Mouse (Mus musculus) C2C12 (cell line): ENCODE results near the gene Ikzf3. TPM values are rescaled to one million over a fixed set of nuclear protein-coding genes. Genes with fewer than 3 reads are reported as not detected.

Experiments
- H3K27me3 ChIP-seq: one replicate; pipeline ENCODE4 v1.6.1; 2011; ENCODE audit not compliant: control insufficient read depth, insufficient read depth, insufficient read length
- H3K36me3 ChIP-seq: one replicate; pipeline ENCODE4 v1.6.1; 2011; ENCODE audit not compliant: control insufficient read depth, insufficient read depth
- H3K4me3 ChIP-seq: one replicate; pipeline ENCODE4 v1.5.1; 2011; ENCODE audit warnings: mild to moderate bottlenecking, control low read depth; ENCODE audit not compliant: poor library complexity, insufficient read depth, severe bottlenecking
- H3K79me2 ChIP-seq: one replicate; pipeline ENCODE4 v1.6.1; 2011; ENCODE audit not compliant: control insufficient read depth, insufficient read depth
- H3K79me3 ChIP-seq: one replicate; pipeline ENCODE4 v1.6.1; 2011; ENCODE audit warnings: low read depth, control low read depth
- H3ac ChIP-seq: one replicate; pipeline ENCODE3; 2011; ENCODE audit warnings: low read depth; ENCODE audit not compliant: control insufficient read depth, insufficient read length
- CEBPB ChIP-seq: IDR thresholded peaks from one replicate; pipeline ENCODE4 v1.6.1; 2011; ENCODE audit warnings: low read depth, mild to moderate bottlenecking, control low read depth, moderate library complexity
- CTCF ChIP-seq: IDR thresholded peaks from one replicate; pipeline ENCODE4 v1.5.1; 2011; ENCODE audit not compliant: control insufficient read depth, insufficient read depth, insufficient read length
- FOSL1 ChIP-seq: IDR thresholded peaks from one replicate; pipeline ENCODE4 v1.8.0; 2011; ENCODE audit warnings: mild to moderate bottlenecking, low read length; ENCODE audit not compliant: poor library complexity, insufficient read depth, severe bottlenecking
- MAX ChIP-seq: IDR thresholded peaks from one replicate; pipeline ENCODE4 v1.6.1; 2011; ENCODE audit warnings: mild to moderate bottlenecking, control low read depth
- MYOD1 ChIP-seq: IDR thresholded peaks from one replicate; pipeline ENCODE4 v1.6.1; 2011; ENCODE audit warnings: low read depth; ENCODE audit not compliant: control insufficient read depth, insufficient read length
- MYOG ChIP-seq: IDR thresholded peaks from one replicate; pipeline ENCODE4 v1.6.1; 2011; ENCODE audit not compliant: control insufficient read depth, insufficient read length; ENCODE audit errors: extremely low read depth
- USF1 ChIP-seq: IDR thresholded peaks from one replicate; pipeline ENCODE4 v1.6.1; 2011; ENCODE audit warnings: low read depth, mild to moderate bottlenecking, control low read depth, moderate library complexity
- polyA plus RNA-seq: library from polyadenylated mRNA; unstranded; fragments of >200 nt; fragmentation: generic; extraction: Trizol; gene quantifications from one replicate; pipeline ENCODE4 v1.2.1, GENCODE M21; 2012; ENCODE audit warnings: missing spikeins

Gene Ikzf3
- polyA plus RNA-seq, 1 experiment: not detected

GRCm38 (mm10) chr11:98456545-98456944 is 89.3 kb downstream of the Ikzf3 start:
- Histone ChIP-seq H3K4me3 (no peak overlapping the region), H3K36me3 (no peaks in the 10 kb centered on the region), H3ac (no peak overlapping the region), H3K79me2 (no peaks in the 10 kb centered on the region), H3K79me3 (no peaks in the 10 kb centered on the region), H3K27me3 (peaks cover 66% of the 10 kb centered on the region)
- TF ChIP-seq MYOG (no peak), MAX (no peak), FOSL1 (no peak), CEBPB (no peak), USF1 (no peak), CTCF (no peak), MYOD1 (no peak)

- Histone ChIP-seq H3K27me3 (peaks cover 76% of the 10 kb centered on the region), H3K36me3 (no peaks in the 10 kb centered on the region), H3K79me3 (no peaks in the 10 kb centered on the region), H3ac (no peak overlapping the region), H3K79me2 (no peaks in the 10 kb centered on the region), H3K4me3 (no peak overlapping the region)
- TF ChIP-seq CTCF (no peak), MAX (no peak), MYOG (no peak), USF1 (no peak), MYOD1 (no peak), CEBPB (no peak), FOSL1 (no peak)
These were observed 90.3 kb downstream of the Ikzf3 start for GRCm38 (mm10) chr11:98455484-98455883.

GRCm38 (mm10) chr11:98449921-98450771 is 95.7 kb downstream of the Ikzf3 start:
- no peaks in the 10 kb centered on the region for H3K79me3 ChIP-seq
- H3ac ChIP-seq: no peak overlapping the region
- H3K36me3 ChIP-seq: no peaks in the 10 kb centered on the region
- peaks cover 99% of the 10 kb centered on the region for H3K27me3 ChIP-seq
- no peak overlapping the region for H3K4me3 ChIP-seq
- TF ChIP-seq MYOG (no peak), MYOD1 (no peak), MAX (no peak), CEBPB (no peak), CTCF (no peak), USF1 (no peak), FOSL1 (no peak)
- no peaks in the 10 kb centered on the region for H3K79me2 ChIP-seq

- no peaks in the 10 kb centered on the region for H3K79me2 ChIP-seq
- H3ac ChIP-seq: no peak overlapping the region
- no peaks in the 10 kb centered on the region for H3K36me3 ChIP-seq
- peaks cover 94% of the 10 kb centered on the region for H3K27me3 ChIP-seq
- no peak overlapping the region for H3K4me3 ChIP-seq
- H3K79me3 ChIP-seq: no peaks in the 10 kb centered on the region
- TF ChIP-seq MYOG (no peak), MAX (no peak), USF1 (no peak), CEBPB (no peak), CTCF (no peak), FOSL1 (no peak), MYOD1 (no peak)
These were observed 96.4 kb downstream of the Ikzf3 start for GRCm38 (mm10) chr11:98449419-98449818.

- Histone ChIP-seq H3K4me3 (no peak overlapping the region), H3K79me2 (no peaks in the 10 kb centered on the region), H3K79me3 (no peaks in the 10 kb centered on the region), H3K27me3 (peaks cover 83% of the 10 kb centered on the region), H3ac (no peak overlapping the region), H3K36me3 (no peaks in the 10 kb centered on the region)
- TF ChIP-seq USF1 (no peak), MYOG (no peak), CTCF (no peak), CEBPB (no peak), MYOD1 (no peak), MAX (no peak), FOSL1 (no peak)
These were observed 97.5 kb downstream of the Ikzf3 start for GRCm38 (mm10) chr11:98448191-98448790.
